ENCODE assay signal across 18 mouse cellular contexts in genomic region chr4:94689804-94690203, GRCm38 (mm10). TPM values are rescaled to one million over a fixed set of nuclear protein-coding genes. Genes with fewer than 3 reads are reported as not detected.
"Had no signal": no experiment of that assay in that cellular context is flagged by ENCODE, and none has a peak within 500 bp of the region (broad histone marks: within the 10 kb centered on the region; RNA-seq: fewer than 3 reads in every experiment).

No protein-coding gene starts in this region.

RNA-seq across cellular contexts. Expression of gene Lrrc19, which starts 39.9 kb away (rescaled TPM):
- total RNA-seq: common myeloid progenitor, adult 5-6 weeks; forebrain, postnatal 0 days; gastrocnemius, adult 18-20 months; gastrocnemius, adult 2 months; gastrocnemius, adult 8-10 months; gastrocnemius, postnatal 10 days; gastrocnemius, postnatal 14 days; gastrocnemius, postnatal 25 days; gastrocnemius, postnatal 36 days; gastrocnemius, postnatal 4 days; granulocyte monocyte progenitor cell, adult 5-6 weeks; heart, adult 18-20 months; heart, adult 2 months; heart, adult 8-10 months had no signal
- polyA plus RNA-seq: cortical plate, adult 2 months; erythroblast, embryonic 14.5 days; frontal cortex, adult 2 months; gonadal fat pad, adult 2 months; heart, adult 2 months had no signal

RNA-seq across cellular contexts. Expression of gene Tek, which starts 49.3 kb away (rescaled TPM):
- polyA plus RNA-seq: erythroblast, embryonic 14.5 days had no signal
